Mouse (Mus musculus) monocyte, adult 5-6 weeks (primary cell): ENCODE results near the gene Ikzf2. TPM values are rescaled to one million over a fixed set of nuclear protein-coding genes. Genes with fewer than 3 reads are reported as not detected.

Source experiments
- ATAC-seq: fragments of 153-309, 156-312 bp; replicated peaks from 2 replicates; pipeline ENCODE4 v1.8.0; 2017; ENCODE audit warnings: mild to moderate bottlenecking; ENCODE audit not compliant: low TSS enrichment, insufficient number of reproducible peaks, severe bottlenecking, poor library complexity, low FRiP score
- total RNA-seq: library from RNA; stranded (forward); fragments of 200-1000, 200-491, 200-594 nt; gene quantifications from 3 replicates; pipeline ENCODE4 v1.2.3, GENCODE M21; 2017

The Ikzf2 gene
- total RNA-seq, 1 experiment from 2014 or later, result 23.6 TPM

GRCm38 (mm10) chr1:69537619-69538018 lies 149.4 kb downstream of the Ikzf2 start:
- no peak for ATAC-seq

GRCm38 (mm10) chr1:69535507-69535906 lies 151.5 kb downstream of the Ikzf2 start:
- ATAC-seq, result no peak

- no peak for ATAC-seq
Observed at GRCm38 (mm10) chr1:69533048-69533447, 154.0 kb downstream of the Ikzf2 start.

- no peak for ATAC-seq
Observed at GRCm38 (mm10) chr1:69528696-69529095, 158.3 kb downstream of the Ikzf2 start.

- no peak for ATAC-seq
Observed at GRCm38 (mm10) chr1:69521656-69522055, 165.4 kb downstream of the Ikzf2 start.

- no peak for ATAC-seq
Observed at GRCm38 (mm10) chr1:69519356-69519755, 167.7 kb downstream of the Ikzf2 start.

- no peak for ATAC-seq
Observed at GRCm38 (mm10) chr1:69518012-69518411, 169.0 kb downstream of the Ikzf2 start.

- no peak for ATAC-seq
Observed at GRCm38 (mm10) chr1:69516144-69516543, 170.9 kb downstream of the Ikzf2 start.

- 0 out of 2 replicates have a peak, but pooled peaks have one; percentile 40 for ATAC-seq
Observed at GRCm38 (mm10) chr1:69513595-69514250, 173.3 kb downstream of the Ikzf2 start.

GRCm38 (mm10) chr1:69508275-69508674 lies 178.8 kb downstream of the Ikzf2 start:
- ATAC-seq, result no peak

- ATAC-seq, result no peak
Observed at GRCm38 (mm10) chr1:69507513-69507912, 179.5 kb downstream of the Ikzf2 start.

GRCm38 (mm10) chr1:69506615-69507159 lies 180.4 kb downstream of the Ikzf2 start:
- ATAC-seq, result no peak

GRCm38 (mm10) chr1:69506011-69506410 lies 181.0 kb downstream of the Ikzf2 start:
- ATAC-seq, result no peak

- no peak for ATAC-seq
Observed at GRCm38 (mm10) chr1:69500388-69500787, 186.7 kb downstream of the Ikzf2 start.

- no peak for ATAC-seq
Observed at GRCm38 (mm10) chr1:69499652-69500051, 187.4 kb downstream of the Ikzf2 start.

GRCm38 (mm10) chr1:69498862-69499306 lies 188.2 kb downstream of the Ikzf2 start:
- ATAC-seq, result no peak

- 0 out of 2 replicates have a peak, but pooled peaks have one; percentile 40 for ATAC-seq
Observed at GRCm38 (mm10) chr1:69496055-69496454, 191.0 kb downstream of the Ikzf2 start.

- ATAC-seq, result no peak
Observed at GRCm38 (mm10) chr1:69493309-69494047, 193.6 kb downstream of the Ikzf2 start.

GRCm38 (mm10) chr1:69492013-69492412 lies 195.0 kb downstream of the Ikzf2 start:
- ATAC-seq, result no peak

- ATAC-seq, result no peak
Observed at GRCm38 (mm10) chr1:69489026-69489425, 198.0 kb downstream of the Ikzf2 start.
